Mouse (Mus musculus): ENCODE results near the gene Sulf2.
A peak's percentile ranks its signal among the peaks of the same experiment; 100 is the strongest.
"Not testable (repeated sequence)": the region's sequence is repeated elsewhere in the genome, so short reads cannot be mapped to it uniquely, and the experiment has no call there.

Gene Sulf2

DNA sequence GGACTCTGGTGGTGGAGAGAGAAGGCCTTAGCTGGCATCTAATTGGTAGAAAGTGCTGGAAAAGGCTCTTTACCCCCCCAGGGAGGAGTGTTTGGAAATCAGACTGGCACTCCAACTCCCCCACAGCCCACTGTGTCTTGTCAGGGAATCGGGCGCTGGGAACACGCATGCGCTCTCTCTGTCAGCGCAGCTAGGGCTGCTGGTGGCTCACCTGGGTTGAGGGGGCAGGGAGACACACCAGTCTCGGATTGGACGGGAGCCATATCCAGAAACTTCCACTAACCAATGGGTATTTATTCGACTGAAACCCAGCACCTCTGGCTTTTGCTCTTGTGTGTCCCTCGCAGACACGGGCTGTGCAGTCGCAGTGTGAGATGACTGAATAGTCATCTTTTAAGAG is 42.5 kb downstream of the Sulf2 start:
- no peak for DNase-seq

DNA sequence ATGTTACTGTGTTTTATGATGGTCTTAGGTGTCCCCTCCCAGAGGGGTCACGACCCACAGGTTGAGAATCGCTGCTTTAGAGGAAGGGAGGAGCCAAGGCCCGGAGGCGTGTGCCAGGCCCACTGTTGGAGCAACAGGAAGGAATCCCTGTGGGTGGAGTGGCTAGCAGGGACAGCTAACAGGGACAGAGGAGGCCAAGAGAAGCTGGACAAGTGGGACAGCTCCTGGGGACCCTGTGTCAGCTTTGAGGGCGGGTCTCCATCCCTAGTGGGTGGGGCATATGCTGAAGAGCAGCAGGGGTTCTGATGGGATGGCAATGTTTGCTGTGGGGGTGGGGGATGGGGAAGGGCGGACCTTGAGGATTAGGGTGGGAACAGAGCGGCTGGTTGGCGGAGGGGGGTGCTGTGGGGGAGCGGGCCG is 43.6 kb downstream of the Sulf2 start:
- DNase-seq, result no peak

DNA sequence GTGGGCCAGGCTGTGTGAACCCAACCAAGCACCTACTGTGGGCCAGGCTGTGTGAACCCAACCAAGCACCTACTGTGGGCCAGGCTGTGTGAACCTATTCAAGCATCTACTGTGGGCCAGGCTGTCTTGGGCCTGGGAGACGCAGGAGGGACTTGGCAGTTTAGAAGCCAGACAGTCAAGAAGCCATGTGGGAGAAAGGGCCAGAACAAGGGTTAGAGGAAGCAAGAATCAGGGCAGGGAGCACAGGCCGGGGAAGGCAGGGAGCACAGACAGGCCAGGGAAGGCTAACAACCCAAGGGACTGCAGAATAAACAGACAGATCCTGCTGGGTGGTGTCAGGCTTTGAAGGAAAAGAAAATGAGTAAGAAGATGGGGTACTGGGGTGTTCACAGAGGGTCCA is 44.2 kb downstream of the Sulf2 start:
- DNase-seq, result no peak

DNA sequence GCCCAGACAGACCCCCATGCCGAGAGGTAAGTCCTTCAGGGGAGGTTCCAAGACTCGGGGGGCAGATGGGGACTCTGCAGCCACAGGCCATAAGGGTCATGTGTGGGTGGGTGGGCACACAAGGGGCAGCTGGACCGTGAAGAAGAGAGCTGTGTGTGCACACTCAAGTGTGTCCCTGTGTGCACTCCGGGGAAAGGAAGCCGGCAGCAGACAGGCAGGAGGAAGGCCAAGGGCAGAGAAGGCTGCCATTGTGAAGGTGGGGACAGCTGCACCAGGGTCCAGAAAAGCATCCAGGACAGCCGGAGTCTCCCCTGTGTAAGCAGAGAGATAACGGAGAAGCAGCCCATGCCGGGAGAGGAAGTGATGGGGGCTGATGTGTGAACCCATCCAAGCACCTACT is 44.7 kb downstream of the Sulf2 start:
- no peak for DNase-seq

DNA sequence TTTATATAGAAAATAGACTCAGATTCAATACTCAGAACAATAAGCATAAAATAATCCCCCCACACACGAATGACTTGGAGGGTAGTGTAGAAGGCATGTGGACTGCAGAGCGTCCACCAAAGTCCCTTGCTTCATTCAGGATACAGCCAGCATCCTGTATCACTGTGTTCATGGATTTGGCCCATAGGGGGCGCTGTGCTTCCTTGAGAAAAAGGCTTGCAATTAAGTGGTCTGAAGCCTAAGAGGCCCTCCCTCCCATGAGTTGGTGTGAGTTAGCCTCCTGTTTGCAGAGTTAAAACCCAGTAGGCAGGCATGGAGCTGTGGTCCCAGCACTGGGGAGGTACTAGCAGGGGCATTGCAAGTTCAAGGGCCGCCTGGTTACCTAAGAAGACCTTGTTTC is 47.1 kb downstream of the Sulf2 start:
- peak; percentile 28 for DNase-seq

DNA sequence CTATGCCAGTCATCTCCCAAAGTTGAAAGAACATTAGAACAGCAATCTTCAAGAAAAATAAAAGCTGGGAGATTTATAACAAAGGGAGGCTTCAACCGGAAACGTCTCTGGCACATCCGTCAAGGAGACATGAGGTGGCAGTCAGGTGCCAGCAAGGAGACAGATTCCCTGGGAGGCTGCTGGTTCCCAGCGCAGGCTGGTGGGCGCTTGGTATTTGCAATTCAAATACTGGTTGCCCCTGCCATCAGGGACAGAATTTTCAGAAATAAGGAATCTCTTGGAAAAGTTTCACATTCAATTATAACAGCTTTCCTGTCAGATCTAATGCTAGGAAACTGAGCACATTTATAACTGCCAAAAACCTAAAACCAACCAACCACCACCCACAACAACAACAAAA is 47.6 kb downstream of the Sulf2 start:
- no peak for DNase-seq

DNA sequence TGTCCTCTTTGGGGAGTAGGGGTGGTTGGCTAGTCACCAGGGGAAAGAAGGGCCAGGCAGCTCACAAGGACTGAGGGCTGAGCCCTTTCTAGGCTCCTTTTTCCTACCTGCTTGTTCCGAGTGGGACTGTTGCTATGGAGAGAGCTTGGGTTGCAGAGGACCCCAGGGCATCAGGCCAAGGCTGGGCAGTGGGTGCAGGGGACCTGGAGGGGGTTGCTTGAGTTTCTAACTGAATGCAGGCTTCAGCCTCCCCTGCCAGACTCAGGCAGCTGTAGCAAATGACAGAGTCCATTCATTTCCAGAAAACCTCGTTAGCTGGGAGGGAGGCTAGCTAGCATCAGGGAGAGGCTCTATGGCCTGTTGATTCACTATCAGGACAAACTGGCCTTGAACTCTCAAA is 48.8 kb downstream of the Sulf2 start:
- no peak for DNase-seq

DNA sequence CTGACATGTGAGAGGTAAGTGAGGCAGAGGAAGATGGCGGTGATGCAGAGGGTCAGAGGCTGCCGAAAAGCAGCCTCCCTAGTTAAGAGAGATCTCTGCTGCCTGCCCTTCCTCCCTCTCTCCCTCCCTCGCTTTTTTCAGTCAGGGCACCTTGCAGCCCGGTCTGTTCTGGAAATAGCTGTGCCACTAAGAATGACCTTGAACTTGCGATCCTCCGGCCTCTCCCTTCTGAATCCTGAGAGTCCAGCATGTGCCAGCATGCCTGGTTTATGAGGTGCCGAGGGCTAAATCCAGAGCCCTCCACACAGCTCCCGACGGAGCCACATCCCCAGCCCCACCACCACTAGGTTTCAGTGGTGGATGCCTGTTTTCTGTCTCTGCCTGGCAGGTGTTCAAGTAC is 49.6 kb downstream of the Sulf2 start:
- DNase-seq, result no peak

DNA sequence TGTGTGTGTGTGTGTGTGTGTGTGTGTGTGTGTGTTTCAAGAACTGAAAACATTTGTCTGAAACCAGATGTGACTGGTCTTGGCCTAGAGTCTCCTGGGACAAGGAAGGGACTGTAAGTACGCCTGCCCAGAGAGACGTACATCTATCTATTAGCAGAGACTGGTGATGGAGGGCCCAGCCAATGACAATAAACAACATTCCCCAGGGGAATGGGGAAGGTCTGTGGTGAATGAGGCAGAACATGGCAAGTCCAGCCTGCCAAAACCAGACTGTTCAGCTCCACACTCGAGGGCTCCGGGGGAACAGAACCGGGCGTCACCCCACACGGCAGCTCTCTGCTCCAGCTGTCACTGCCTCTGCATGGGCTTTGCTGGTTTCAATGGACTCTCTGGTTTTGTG is 52.6 kb downstream of the Sulf2 start:
- no peak for DNase-seq

DNA sequence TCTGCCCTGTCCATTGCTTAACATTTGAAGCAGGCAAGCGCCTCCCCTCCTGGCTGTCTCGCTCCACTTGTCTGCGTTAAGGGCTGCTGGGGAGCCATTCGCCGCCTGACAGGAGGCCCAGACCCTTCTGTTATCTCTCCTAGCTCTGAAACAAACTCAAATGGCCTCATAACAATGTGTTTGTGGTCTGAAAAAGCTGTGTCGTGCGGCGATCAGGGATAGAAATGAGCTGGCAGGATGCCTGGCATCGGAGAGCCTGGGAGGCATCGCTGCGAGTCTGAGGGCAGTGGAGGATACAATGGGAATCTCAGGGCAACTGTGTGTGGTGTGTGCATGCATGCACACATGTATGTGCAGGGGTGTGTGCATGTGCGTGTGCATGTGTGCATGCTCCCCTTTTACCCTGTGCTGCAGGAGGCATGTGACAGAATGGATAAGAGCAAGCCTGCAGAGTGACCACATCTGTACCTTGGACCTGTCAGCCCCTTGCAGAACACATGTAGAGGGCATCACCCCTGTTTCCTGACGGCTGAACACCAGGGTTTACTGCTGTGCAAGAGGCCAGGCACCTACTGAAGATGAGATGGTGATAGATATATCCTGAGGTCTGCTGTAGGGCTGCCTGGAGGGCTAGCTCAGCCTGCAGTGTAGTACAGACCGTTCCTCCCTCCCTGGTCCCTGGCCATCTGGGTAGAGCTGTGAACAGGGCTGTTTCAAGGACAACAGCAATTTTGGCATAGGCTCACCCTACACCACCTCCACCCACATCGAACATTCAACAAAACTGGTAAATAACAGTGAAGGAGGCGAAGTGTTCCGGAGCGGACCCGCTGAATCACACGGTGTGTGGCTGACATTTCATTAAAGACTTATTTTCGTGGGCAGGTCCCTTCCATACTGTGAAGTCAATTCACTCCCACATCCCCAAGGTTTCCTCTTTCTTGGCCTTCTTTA is 54.9 kb downstream of the Sulf2 start:
- no peak for DNase-seq

DNA sequence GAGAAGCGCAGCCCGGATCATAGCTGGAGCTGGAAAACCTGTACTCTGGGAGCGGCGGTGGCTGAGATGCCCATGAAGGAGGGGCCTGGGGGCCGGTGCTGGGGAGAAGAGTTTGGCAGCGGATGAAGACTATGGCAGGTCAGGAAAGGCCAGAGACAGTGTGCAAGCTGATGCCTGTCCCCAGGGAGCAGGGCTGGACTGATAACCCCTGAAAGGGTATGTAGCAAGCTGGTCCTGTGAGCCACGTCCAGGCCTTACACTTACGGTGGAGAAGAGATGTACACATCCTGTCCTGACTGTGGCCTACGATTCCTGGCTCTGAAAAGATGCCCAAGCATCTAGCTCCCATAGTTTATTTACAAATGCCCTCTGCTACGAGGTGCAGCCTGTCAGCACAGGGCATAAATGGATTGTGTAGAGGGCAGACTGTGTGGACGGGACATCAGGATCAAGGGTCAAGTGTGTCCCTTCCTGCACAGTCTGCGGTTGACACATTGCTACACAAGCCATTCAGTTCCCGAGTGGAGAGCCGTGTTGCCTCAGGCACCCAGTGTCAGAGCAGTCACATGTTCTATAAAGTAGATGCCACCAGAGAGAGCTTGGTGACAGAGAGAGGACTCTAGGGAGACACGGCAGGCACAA is 57.0 kb downstream of the Sulf2 start:
- no peak for DNase-seq

DNA sequence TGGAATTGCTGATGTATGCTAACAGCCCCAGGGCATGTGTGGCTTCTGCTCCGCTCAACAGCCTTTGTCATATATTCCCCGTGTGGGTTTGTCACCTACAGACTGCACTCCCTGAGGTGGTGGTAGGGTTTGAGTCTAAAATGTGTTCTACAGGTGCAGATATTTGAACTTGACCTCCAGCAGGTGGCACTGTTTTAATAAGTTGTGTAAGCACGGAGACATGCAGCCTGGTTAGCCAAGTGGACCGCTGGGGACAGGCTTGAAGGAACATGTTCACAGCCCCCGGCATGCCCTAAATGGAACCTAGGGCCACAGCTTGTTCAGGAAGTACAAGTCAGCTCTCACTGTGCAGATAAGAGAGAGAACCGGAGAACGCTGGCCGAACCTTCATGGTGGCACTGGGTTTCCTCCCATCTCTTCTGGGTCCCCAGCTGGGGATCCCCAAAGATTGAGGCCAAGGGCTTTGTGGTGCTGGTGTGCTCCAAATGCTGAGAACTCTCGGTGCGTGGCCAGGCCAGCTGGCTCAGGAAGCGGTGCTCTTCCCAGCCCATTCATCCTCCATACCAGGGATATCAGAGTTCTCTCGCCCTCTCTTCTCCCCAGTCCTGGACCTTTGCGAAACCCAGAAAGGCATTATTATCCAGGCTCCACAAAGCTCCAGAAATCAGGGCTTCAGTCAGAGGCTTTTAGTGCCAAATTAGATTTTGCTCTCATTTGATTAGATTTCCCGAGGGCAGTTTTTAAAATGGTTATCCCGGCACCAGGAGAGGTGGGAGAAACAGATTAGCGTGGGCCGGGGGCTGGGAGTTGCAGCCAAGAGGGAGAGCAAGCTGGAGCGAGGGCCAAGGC is 57.8 kb downstream of the Sulf2 start:
- DNase-seq, result no peak

DNA sequence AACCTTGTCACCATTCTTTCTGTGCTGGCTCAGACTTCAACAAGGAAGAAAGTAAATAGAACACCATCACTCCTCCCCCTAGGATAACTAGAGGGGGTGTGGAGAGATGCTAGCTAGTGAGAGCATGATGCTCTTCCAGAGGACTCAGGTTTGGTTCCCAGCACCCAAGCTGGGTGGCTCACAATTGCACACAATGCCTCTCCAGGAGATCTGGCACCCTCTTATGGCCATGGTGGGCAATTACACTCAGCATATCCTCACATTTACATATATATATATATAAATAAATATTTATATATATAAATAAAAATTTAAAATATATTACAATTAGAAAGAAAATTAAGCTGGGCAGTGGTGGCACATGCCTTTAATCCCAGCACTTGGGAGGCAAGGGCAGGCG is 58.6 kb downstream of the Sulf2 start:
- no peak for DNase-seq

DNA sequence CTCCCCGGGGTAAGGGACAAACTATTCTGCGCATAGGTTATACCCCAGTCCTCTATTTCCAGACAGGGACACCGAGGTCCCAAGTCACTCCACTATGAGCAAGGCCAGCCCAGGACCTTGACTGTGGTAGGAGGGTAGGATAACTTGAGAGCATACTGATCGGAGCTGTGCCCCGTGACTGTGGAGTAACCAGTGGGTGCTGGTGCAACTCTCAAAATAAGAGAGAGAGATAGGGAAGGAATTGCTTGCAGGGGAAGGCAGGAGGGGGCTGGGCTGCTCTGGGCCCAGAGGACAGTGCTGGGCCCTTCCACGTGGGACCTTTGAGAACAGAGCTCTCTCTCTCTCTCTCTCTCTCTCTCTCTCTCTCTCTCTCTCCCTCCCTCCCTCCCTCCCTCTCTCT is 59.2 kb downstream of the Sulf2 start:
- no peak for DNase-seq

DNA sequence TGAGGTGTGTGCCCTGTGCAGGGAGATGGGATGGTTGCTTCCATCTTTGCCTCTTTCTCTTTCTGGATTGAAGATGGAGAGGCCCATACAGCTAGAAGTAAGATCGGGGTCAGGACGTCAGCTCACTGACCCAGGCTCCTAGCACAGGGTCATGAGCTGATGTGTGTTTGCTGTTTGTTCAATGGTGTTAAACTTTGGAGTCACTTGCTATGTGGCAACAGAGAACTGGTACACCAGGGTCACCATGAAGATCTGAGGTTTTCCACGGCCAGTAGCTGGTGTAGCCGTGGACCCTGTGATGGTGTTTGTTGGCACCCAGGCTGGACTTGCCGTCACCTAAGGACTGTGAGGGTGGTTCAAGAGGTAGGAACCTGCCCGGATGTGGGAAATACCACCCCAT is 63.1 kb downstream of the Sulf2 start:
- no peak for DNase-seq

DNA sequence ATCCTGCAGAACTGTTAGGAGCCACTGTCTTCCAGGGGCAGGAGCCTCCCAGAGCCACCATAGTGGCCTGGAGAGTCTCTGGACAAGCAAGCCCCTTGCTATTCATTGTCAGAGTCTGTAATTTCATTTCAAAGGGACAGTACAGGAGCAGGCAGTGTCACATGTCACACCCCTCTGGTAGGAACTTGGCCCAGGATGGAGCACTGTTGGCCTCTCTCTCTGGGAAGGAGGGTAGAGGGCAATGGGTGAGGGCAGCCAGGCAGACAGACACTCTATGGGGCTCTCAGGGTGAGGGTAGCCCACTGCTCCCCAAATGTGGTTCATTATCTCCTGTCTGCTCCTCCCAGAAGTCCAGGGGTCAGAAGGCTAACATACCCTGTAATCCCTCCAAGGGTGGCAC is 63.9 kb downstream of the Sulf2 start:
- no peak for DNase-seq

DNA sequence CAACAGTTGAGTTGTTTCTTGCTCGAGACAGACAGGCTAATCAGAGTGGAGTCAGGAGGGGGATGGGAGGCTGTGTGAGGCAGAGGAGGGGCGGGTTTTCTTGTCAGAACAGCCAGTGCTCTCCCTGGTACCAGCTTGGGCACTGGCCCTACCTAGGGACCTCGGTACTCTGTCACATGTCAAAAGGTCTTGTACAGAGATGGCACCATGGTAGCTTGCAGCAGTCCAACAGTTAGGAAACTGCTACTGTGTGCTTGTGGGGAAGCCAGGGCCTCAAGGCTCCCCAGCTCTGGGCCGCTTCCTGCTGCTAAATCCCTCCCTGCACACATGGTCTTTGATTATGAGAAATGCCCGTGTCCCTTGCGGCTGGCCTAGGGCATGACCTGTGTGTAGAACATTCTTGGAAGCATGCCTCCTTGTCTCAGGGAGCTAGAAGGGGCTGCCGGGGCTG is 65.3 kb downstream of the Sulf2 start:
- no peak for DNase-seq

DNA sequence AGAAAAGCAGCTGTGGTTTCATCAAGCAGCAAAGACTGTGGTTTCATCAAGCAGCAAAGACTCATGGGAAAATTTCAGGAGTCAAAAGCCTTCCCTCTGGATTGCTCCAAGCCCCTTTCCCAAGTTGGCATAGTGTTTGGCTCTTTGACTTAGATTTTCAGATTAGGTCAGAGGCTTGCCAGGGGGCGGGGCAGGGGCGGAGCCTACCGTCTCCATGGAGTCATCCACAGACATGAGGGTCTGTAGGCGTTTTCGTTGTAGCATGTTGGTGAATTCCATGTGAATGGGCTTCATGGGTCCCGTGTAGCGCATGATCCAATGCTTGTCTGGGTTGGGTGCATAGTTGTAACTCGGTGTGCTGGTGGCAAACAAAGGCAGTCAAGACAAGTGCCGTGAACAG is 66.5 kb downstream of the Sulf2 start:
- DNase-seq, result no peak

DNA sequence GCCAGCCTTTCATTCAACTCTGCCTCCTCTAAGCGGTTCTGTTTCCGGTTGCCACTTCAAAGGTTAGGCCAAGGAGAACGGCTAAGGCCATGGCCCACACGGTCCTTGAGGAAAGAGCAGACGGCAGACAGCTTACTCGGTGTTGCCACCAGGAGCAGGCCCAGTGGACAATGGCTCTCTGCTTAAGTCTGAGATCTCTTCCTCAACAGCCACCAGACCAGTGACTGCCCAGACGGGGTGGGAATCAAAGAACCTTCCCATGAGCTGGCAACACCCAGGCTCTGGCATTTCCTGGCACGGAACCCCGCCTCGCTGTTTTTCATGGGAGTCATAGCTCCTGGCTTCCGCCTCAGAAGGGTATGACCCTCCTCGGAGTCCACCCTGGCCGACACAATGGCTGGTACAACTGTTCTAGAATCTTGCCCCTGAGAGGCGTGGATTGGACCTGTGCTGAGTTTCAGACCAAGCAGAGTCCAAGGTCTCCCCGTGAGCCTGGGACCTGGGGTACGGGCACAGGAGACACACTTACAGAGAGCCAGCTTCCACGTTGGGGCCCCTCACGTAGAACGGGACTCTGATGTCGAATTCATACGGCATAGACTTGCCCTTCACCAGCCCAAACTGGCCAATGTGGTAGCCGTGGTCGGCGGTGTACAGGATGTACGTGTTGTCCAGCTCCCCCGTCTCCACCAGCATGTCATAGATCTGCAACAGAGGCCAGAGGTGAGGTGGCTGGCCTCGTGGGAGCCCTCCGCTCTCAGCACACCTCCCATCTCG is 68.8 kb downstream of the Sulf2 start:
- DNase-seq, result no peak

DNA sequence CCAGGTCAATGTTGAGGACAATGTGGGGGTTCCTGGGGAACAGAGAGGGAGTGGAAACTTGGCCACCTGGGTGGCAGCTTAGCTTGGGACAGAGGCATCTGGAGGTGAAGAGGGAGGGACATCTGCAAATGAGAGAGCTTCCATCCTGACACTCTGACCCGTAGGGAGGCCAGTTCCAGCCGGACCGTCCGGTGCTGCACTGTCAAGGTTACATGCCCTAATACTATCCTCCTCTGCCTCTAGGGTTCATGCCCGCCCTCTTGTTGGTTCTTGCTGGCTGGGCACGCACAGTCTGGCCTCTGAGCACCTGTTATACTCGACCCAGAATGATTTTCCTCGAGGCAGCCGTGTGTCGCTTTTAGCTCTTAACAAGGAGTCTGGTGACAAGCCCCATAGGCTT is 69.7 kb downstream of the Sulf2 start:
- no peak for DNase-seq

DNA sequence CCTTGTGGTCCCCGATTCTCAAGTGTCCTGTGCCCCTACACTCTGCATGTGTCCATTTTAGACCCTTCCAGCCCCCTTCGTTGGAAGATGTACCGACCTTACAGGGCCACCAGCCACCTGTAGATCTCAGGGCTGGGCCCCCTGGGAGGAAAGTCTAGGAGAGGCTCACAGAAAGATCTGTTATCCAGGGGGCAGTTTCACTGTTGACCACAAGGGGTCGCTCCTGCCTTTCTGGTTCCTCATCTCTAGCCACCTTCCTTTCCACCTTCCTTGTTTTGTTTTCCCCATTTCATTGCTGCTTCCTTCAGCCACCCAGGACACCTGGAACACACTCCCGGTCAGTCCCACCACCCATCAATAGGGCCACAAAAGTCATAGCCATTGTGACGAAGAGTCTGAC is 70.5 kb downstream of the Sulf2 start:
- not testable (repeated sequence) for DNase-seq

DNA sequence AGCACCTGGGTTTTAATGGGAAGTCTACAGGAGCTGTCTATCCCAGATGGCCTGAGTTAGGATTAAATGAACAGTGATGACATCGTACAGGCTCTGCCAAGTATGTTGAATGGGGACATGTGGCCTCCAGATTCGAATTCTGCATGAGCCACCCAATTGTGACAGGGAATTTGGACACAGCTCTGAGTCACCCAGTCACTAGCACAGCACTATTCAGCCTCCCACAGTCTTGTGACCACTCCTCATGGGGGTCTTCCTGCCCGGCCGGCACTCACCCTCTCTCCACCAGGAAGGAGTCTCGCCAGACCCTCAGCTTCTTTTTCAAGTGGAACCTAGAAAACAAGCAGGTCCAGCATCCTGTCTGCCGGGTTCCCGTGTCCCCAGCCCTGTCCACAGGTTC is 71.4 kb downstream of the Sulf2 start:
- DNase-seq, result no peak

DNA sequence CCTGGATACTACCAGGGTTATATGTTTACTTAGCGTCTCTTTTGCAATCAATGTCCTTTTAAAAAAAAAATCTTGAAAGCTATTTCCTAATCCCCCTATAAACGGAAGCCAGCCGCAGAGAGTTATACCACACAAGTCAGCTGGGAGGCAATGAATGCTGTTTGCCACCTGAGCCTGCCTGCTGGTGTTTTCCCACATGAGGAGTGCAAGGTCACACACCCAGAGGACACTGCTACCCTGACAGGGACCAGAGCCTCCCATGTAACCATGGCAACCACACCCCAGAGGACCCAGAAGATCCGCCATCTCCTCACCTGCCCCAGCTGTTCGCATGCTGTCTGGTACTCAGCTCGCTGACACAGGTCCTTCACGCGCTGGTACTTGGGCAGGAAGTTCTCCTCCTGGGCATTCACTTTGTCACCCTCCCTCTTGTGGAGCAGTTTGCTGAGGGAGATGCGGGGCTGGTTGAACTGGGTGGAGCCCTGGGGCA is 71.9 kb downstream of the Sulf2 start:
- DNase-seq, result no peak

Measured in cerebellum, adult 9-11 months (tissue).